Mouse (Mus musculus) brain, embryonic 14.5 days (tissue): ENCODE data around the gene Atxn7. TPM values are rescaled to one million over a fixed set of nuclear protein-coding genes. Genes with fewer than 3 reads are reported as not detected.
A peak's percentile ranks its signal among the peaks of the same experiment; 100 is the strongest.

Experiments used
- DNase-seq: peaks from one replicate; pipeline ENCODE4 v3.0.0-alpha.2; 2011; ENCODE audit warnings: low read depth
- CTCF ChIP-seq: fragments of 200-500 bp; IDR thresholded peaks from 2 replicates; pipeline ENCODE4 v1.5.1; 2012; ENCODE audit warnings: inconsistent platforms, mild to moderate bottlenecking, moderate library complexity, borderline replicate concordance; ENCODE audit not compliant: insufficient read depth, insufficient read length; ENCODE audit errors: extremely low read depth
- POLR2A ChIP-seq: fragments of 200-500 bp; IDR thresholded peaks from 2 replicates; pipeline ENCODE4 v1.6.1; 2012; ENCODE audit warnings: mild to moderate bottlenecking, inconsistent platforms, borderline replicate concordance; ENCODE audit not compliant: poor library complexity, insufficient read depth, insufficient read length, severe bottlenecking; ENCODE audit errors: extremely low read depth
- polyA plus RNA-seq: library from polyadenylated mRNA; depleted of rRNA; stranded (reverse); fragments of >200 nt; gene quantifications from 2 replicates; pipeline ENCODE4 v1.2.3, GENCODE M21; 2012; rRNA removed

Atxn7 gene
- polyA plus RNA-seq, 1 experiment: 19.5 TPM

DNA sequence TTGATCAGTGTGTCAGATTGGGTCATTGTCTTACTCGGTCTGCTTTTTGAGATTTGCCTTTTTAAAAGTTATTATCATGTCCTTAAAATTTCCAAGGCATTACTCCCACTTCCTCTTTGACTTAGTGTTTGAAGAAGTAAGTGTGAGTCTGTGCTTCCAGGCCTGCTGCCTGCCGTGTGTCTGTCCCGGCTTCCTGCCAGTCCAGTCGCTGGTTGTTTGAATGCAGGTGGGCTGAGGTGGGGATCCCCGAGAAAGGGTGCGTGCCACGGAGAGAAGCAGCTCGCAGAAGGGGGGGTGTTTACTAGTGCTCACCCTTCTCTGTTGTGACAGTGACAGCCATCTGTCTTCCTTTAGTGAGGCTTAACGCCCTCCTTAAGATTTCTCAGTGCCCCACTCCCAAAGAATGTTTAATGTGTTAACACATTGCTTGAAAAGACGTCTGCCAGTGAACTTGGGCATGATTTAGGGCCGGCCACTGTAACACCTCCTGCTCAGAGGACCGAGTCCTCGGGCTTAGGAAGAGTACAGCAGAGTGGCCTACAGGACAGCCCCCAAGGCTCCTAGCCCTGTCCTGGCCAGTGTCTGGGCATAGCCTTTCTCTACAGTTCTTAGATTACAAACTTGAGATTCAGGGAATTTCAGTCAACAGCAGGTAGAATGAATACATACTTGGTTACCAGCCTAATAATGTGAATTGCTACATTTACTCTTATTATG, 143.1 kb downstream of the Atxn7 start:
- TF ChIP-seq POLR2A (no peak), CTCF (no peak)
- DNase-seq: peak; percentile 55

DNA sequence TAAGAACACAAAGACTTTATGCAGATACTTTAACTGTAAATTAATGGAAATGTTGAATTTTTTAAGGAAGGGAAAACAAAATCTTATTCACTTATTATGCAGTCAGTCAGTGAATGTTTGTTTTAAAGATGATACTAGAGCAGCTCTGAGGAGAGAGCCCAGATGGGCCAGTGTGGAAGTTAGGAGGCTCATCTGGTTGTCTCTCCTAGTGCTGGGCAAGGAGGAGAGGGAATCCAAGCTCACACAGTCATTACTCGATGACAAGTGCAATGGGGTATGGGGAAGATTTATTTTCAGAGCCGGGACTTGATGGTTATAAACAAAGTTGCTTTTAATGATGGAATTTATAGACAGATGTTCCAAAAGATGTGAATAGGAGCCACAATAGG, 143.7 kb downstream of the Atxn7 start:
- TF ChIP-seq POLR2A: no peak
- DNase-seq: peak; percentile 14

DNA sequence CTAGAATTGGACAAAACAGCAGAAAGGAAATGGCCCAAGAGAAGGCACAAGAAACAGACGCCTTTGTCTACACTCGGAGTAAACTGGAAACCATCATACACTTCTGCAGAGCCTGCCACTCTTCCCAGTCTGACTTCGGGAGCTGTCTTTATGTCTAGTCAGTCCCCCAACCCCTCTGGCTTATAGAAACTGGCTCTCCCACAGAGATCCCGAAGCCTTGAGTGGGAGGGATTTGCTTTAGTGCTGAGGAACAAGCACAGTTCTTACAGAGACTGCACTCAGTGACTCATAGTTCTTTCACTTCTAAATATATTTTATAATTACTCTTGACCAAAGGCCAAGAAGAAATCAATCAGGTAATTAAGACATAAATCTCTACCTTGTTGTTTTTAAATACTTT, 149.5 kb downstream of the Atxn7 start:
- TF ChIP-seq CTCF (no peak), POLR2A (no peak)
- no peak for DNase-seq

DNA sequence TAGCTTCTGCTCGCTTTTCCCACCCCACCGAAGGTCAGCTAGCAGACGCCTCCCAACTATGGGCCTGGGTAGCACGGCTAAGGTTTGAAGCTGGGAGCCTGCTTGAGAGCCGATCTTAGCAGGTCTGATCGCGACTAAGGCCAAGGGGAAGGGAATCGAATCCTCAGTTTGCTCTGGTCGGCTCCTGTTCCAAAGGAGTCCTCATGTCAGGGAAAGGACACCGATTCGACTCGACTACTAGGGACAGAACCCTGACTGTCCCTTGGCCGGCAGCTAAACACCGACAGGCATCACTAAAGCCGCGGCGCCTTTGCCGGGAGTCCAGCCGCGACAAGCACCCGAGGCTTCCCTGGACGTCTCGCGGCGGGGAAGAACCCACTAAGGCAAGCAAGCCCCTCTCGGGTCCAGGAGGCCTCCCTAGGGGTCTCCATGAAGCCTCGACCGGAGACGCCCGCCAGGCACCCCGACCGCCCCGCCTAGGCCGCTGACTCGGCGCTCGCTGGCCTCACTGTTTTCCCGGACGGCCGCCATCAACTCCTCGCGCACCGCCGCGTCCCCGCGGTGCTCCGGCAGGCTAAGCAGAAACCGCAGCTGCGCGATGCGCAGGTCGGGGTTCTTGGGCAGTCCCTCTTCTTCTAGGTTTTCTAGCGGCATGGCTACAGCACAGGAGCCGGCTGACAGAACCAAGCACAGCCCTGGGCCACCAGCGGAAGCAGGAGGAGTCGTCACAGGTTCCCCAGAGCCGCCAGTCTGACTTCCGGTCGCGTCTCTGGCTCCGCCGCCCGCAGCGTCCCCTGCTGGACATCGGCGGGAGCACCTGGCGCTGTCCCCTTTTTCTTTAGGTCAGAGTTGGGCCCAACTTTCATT, 159.2 kb downstream of the Atxn7 start, which contains the start of gene Psmd6:
Gene Psmd6 (minus strand): TSS at position 755 of the 867 bp plus-strand sequence.
- TF ChIP-seq POLR2A: peak; percentile 55; the same call in 1 of the 2 replicates
- TF ChIP-seq CTCF: peak; percentile 100
- DNase-seq: peak; percentile 94

Other genes with a start within 250 kb of the Atxn7 start
- not detected in 2 replicates for gene Gm281, start 47.0 kb upstream of the Atxn7 start, polyA plus RNA-seq
- gene Thoc7, start 412 bp downstream of the Atxn7 start, polyA plus RNA-seq: 101 and 108 TPM in 2 replicates
- 107 and 112 TPM in 2 replicates for gene Psmd6, start 159.5 kb downstream of the Atxn7 start, polyA plus RNA-seq
- not detected in 2 replicates for gene Olfr720, start 225.4 kb downstream of the Atxn7 start, polyA plus RNA-seq